ENCODE assay signal across 17 mouse cellular contexts in the genomic region with DNA sequence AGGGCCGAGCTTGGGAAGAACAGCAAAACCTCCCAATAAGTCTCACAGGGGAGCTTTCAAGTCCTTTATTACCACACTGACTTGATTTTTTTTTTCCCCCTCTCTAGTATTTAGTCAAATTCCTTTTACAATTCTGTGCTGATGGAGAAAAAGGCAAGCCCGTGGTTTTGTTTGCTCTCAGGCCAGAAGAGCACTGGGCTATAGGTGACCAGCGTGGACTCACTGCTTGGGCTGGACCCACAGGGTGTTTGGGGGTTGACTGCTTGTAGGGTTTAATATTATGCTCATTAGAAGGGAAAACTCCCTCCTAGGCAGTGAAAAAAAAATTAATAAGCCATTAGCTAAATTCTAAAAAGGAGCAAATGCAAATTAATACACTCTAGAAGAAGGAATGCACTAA. TPM values are rescaled to one million over a fixed set of nuclear protein-coding genes. Genes with fewer than 3 reads are reported as not detected.
DNase-seq lines count a peak whose midpoint lies in the region; ATAC-seq lines count a peak whose summit lies in the region.
"Had no signal": no experiment of that assay in that cellular context is flagged by ENCODE, and none has a peak within 500 bp of the region (broad histone marks: within the 10 kb centered on the region; RNA-seq: fewer than 3 reads in every experiment).

No protein-coding gene starts in this region.

- no peaks in the 10 kb centered on the region; the same call in 1 of the 2 replicates for H3K4me1 ChIP-seq in forebrain, embryonic 14.5 days (ENCODE audit: control insufficient read depth, insufficient read depth, low read length)
- peaks cover 7% of the 10 kb centered on the region for H3K4me1 ChIP-seq in forebrain, embryonic 12.5 days
- peaks cover 12% of the 10 kb centered on the region for H3K4me1 ChIP-seq in kidney, embryonic 16.5 days (ENCODE audit: insufficient read depth, low read length)
- 0 out of 2 replicates have a peak, but pooled peaks cover 4% of the 10 kb centered on the region for H3K4me1 ChIP-seq in forebrain, embryonic 16.5 days (replicated peaks; ENCODE audit: control insufficient read depth, insufficient read depth, low read length)
- H3K4me1 ChIP-seq in neural tube, embryonic 15.5 days: peaks cover 19% of the 10 kb centered on the region
- H3K4me1 ChIP-seq: heart, embryonic 12.5 days had no signal

- no peak overlapping the region for H3K4me3 ChIP-seq in forebrain, embryonic 14.5 days (ENCODE audit: low read depth, low read length)
- no peak overlapping the region for H3K4me3 ChIP-seq in forebrain, embryonic 12.5 days (replicated peaks)
- no peak overlapping the region for H3K4me3 ChIP-seq in kidney, embryonic 16.5 days (ENCODE audit: low read length)
- no peak overlapping the region for H3K4me3 ChIP-seq in forebrain, embryonic 16.5 days (replicated peaks; ENCODE audit: low read length)
- H3K4me3 ChIP-seq in neural tube, embryonic 15.5 days (replicated peaks): no peak overlapping the region
- H3K4me3 ChIP-seq: heart, embryonic 12.5 days; neural tube, embryonic 12.5 days had no signal

- 56% methylated on average over 3 of the region's 3 CpGs for WGBS in forebrain, embryonic 14.5 days
- 54% methylated on average over 3 of the region's 3 CpGs for WGBS in forebrain, embryonic 12.5 days
- 46% methylated on average over 3 of the region's 3 CpGs for WGBS in kidney, embryonic 16.5 days
- WGBS in forebrain, embryonic 16.5 days: 41% methylated on average over 3 of the region's 3 CpGs
- 39% methylated on average over 3 of the region's 3 CpGs for WGBS in neural tube, embryonic 15.5 days

- no peak overlapping the region for H3K9ac ChIP-seq in forebrain, embryonic 14.5 days (ENCODE audit: low read length)
- no peak overlapping the region for H3K9ac ChIP-seq in forebrain, embryonic 12.5 days
- no peak overlapping the region for H3K9ac ChIP-seq in kidney, embryonic 16.5 days (replicated peaks; ENCODE audit: low read length)
- no peak overlapping the region for H3K9ac ChIP-seq in forebrain, embryonic 16.5 days (replicated peaks; ENCODE audit: low read depth, low read length)
- H3K9ac ChIP-seq in neural tube, embryonic 15.5 days (replicated peaks): no peak overlapping the region
- H3K9ac ChIP-seq: heart, embryonic 12.5 days; liver, embryonic 14.5 days; neural tube, embryonic 12.5 days had no signal

- no peak for DNase-seq in forebrain, embryonic 14.5 days (ENCODE audit: low spot score)
- no peak for DNase-seq in kidney, postnatal 25 days
- DNase-seq in ovary, adult 18-20 months (ENCODE audit: low spot score): no peak
- DNase-seq in adrenal gland, adult (ENCODE audit: inconsistent age in 2 of 2, low spot score in 1 of 2): no peak
- DNase-seq: adrenal gland, postnatal 14 days; cerebellum, adult 8-10 months; heart, postnatal 36 days; kidney, adult 11 months; thymus, adult 2 months had no signal

- no peaks in the 10 kb centered on the region for H3K36me3 ChIP-seq in forebrain, embryonic 14.5 days (ENCODE audit: control insufficient read depth, insufficient read depth, low read length)
- H3K36me3 ChIP-seq in forebrain, embryonic 12.5 days (replicated peaks): no peaks in the 10 kb centered on the region
- H3K36me3 ChIP-seq in kidney, embryonic 16.5 days (ENCODE audit: insufficient read depth, low read length): no peaks in the 10 kb centered on the region
- no peaks in the 10 kb centered on the region for H3K36me3 ChIP-seq in forebrain, embryonic 16.5 days (ENCODE audit: control insufficient read depth, insufficient read depth)
- no peaks in the 10 kb centered on the region for H3K36me3 ChIP-seq in neural tube, embryonic 15.5 days
- H3K36me3 ChIP-seq: heart, embryonic 12.5 days; neural tube, embryonic 12.5 days had no signal

- 0 out of 2 replicates have a peak, but pooled peaks have one; percentile 5 for ATAC-seq in forebrain, embryonic 14.5 days
- no peak for ATAC-seq in forebrain, embryonic 12.5 days (ENCODE audit: low FRiP score)
- ATAC-seq in kidney, embryonic 16.5 days (ENCODE audit: low FRiP score, low TSS enrichment): no peak
- no peak; the same call in 1 of the 2 replicates for ATAC-seq in forebrain, embryonic 16.5 days
- ATAC-seq in neural tube, embryonic 15.5 days (ENCODE audit: low FRiP score): 0 out of 2 replicates have a peak, but pooled peaks have one; percentile 3

- no peaks in the 10 kb centered on the region for H3K9me3 ChIP-seq in forebrain, embryonic 14.5 days (replicated peaks; ENCODE audit: control insufficient read depth, low read length)
- no peaks in the 10 kb centered on the region for H3K9me3 ChIP-seq in forebrain, embryonic 12.5 days
- H3K9me3 ChIP-seq in kidney, embryonic 16.5 days (ENCODE audit: low read length): no peaks in the 10 kb centered on the region
- no peaks in the 10 kb centered on the region for H3K9me3 ChIP-seq in forebrain, embryonic 16.5 days (ENCODE audit: control insufficient read depth, low read length)
- no peaks in the 10 kb centered on the region for H3K9me3 ChIP-seq in neural tube, embryonic 15.5 days (replicated peaks)
- H3K9me3 ChIP-seq: heart, embryonic 12.5 days; neural tube, embryonic 12.5 days had no signal

- H3K4me2 ChIP-seq in forebrain, embryonic 14.5 days (ENCODE audit: low read length): no peak overlapping the region
- no peak overlapping the region for H3K4me2 ChIP-seq in forebrain, embryonic 12.5 days
- no peak overlapping the region for H3K4me2 ChIP-seq in kidney, embryonic 16.5 days (replicated peaks; ENCODE audit: low read depth, low read length)
- no peak overlapping the region for H3K4me2 ChIP-seq in forebrain, embryonic 16.5 days (ENCODE audit: low read length)
- H3K4me2 ChIP-seq in neural tube, embryonic 15.5 days: no peak overlapping the region
- H3K4me2 ChIP-seq: heart, embryonic 12.5 days; neural tube, embryonic 12.5 days had no signal

- peak overlapping the region; percentile 55; the same call in 1 of the 2 replicates for H3K27ac ChIP-seq in forebrain, embryonic 14.5 days (ENCODE audit: low read depth, low read length)
- no peak overlapping the region for H3K27ac ChIP-seq in forebrain, embryonic 12.5 days
- H3K27ac ChIP-seq in kidney, embryonic 16.5 days (ENCODE audit: low read length): peak overlapping the region; percentile 52; the same call in 1 of the 2 replicates
- 0 out of 2 replicates have a peak overlapping the region, but pooled peaks have one; percentile 53 for H3K27ac ChIP-seq in forebrain, embryonic 16.5 days (ENCODE audit: low read length)
- H3K27ac ChIP-seq in neural tube, embryonic 15.5 days (replicated peaks): peak overlapping the region; percentile 65
- H3K27ac ChIP-seq: liver, embryonic 14.5 days; neural tube, embryonic 12.5 days had no signal

- no peaks in the 10 kb centered on the region for H3K27me3 ChIP-seq in forebrain, embryonic 14.5 days (replicated peaks; ENCODE audit: control insufficient read depth, insufficient read depth, low read length)
- H3K27me3 ChIP-seq in forebrain, embryonic 12.5 days: no peaks in the 10 kb centered on the region
- no peaks in the 10 kb centered on the region for H3K27me3 ChIP-seq in kidney, embryonic 16.5 days (ENCODE audit: insufficient read depth, low read length)
- H3K27me3 ChIP-seq in forebrain, embryonic 16.5 days (replicated peaks; ENCODE audit: control insufficient read depth, insufficient read depth, low read length): no peaks in the 10 kb centered on the region
- H3K27me3 ChIP-seq in neural tube, embryonic 15.5 days (replicated peaks): 0 out of 2 replicates have a peak, but pooled peaks cover 3% of the 10 kb centered on the region
- H3K27me3 ChIP-seq: heart, embryonic 12.5 days; neural tube, embryonic 12.5 days had no signal

RNA-seq across cellular contexts. Expression of a gene that starts 36.9 kb away (rescaled TPM):
- polyA plus RNA-seq in forebrain, embryonic 14.5 days (2014; fragmentation: Nextera tagmentation; extraction: Ambion mirVana): 2.3 and 3.1 TPM in 2 replicates
- polyA plus RNA-seq in forebrain, embryonic 12.5 days (2016; fragmentation: Nextera tagmentation; extraction: Ambion mirVana): 0.83 and 1.6 TPM in 2 replicates
- 3.0 and 3.6 TPM in 2 replicates for polyA plus RNA-seq in kidney, embryonic 16.5 days (2015; fragmentation: Nextera tagmentation; extraction: Ambion mirVana)
- polyA plus RNA-seq in forebrain, embryonic 16.5 days (2015; fragmentation: Nextera tagmentation; extraction: Ambion mirVana): 3.7 and 5.2 TPM in 2 replicates
- polyA plus RNA-seq in neural tube, embryonic 15.5 days (2015; fragmentation: Nextera tagmentation; extraction: Ambion mirVana): 15.4 and 28.0 TPM in 2 replicates
- polyA plus RNA-seq: gonadal fat pad, adult 2 months had no signal

RNA-seq across cellular contexts. Expression of a gene that starts 50.7 kb away (rescaled TPM):
- polyA plus RNA-seq in forebrain, embryonic 14.5 days (2014; fragmentation: Nextera tagmentation; extraction: Ambion mirVana): 61.7 and 65.4 TPM in 2 replicates
- 59.9 and 64.6 TPM in 2 replicates for polyA plus RNA-seq in forebrain, embryonic 12.5 days (2016; fragmentation: Nextera tagmentation; extraction: Ambion mirVana)
- polyA plus RNA-seq in kidney, embryonic 16.5 days (2015; fragmentation: Nextera tagmentation; extraction: Ambion mirVana): 45.4 and 47.6 TPM in 2 replicates
- polyA plus RNA-seq in forebrain, embryonic 16.5 days (2015; fragmentation: Nextera tagmentation; extraction: Ambion mirVana): 59.7 and 64.6 TPM in 2 replicates
- 53.7 and 59.4 TPM in 2 replicates for polyA plus RNA-seq in neural tube, embryonic 15.5 days (2015; fragmentation: Nextera tagmentation; extraction: Ambion mirVana)

RNA-seq across cellular contexts. Expression of a gene that starts 51.0 kb away (rescaled TPM):
- 78.1 and 86.3 TPM in 2 replicates for polyA plus RNA-seq in forebrain, embryonic 14.5 days (2014; fragmentation: Nextera tagmentation; extraction: Ambion mirVana)
- 91.7 TPM in 2 replicates for polyA plus RNA-seq in forebrain, embryonic 12.5 days (2016; fragmentation: Nextera tagmentation; extraction: Ambion mirVana)
- 50.9 and 52.8 TPM in 2 replicates for polyA plus RNA-seq in kidney, embryonic 16.5 days (2015; fragmentation: Nextera tagmentation; extraction: Ambion mirVana)
- polyA plus RNA-seq in forebrain, embryonic 16.5 days (2015; fragmentation: Nextera tagmentation; extraction: Ambion mirVana): 88.7 and 90.1 TPM in 2 replicates
- polyA plus RNA-seq in neural tube, embryonic 15.5 days (2015; fragmentation: Nextera tagmentation; extraction: Ambion mirVana): 103 and 128 TPM in 2 replicates

Comparison
In these comparisons a context has a peak if more than half of its experiments do, and no peak if none do; other contexts are left out.
1. ATAC-seq: peak in forebrain, embryonic 14.5 days (single experiment) and neural tube, embryonic 15.5 days (single experiment); none in forebrain, embryonic 12.5 days (single experiment), kidney, embryonic 16.5 days (single experiment) and forebrain, embryonic 16.5 days (single experiment).